Mouse (Mus musculus) brain, embryonic 14.5 days (tissue): ENCODE data around the gene Galnt10.

Experiments
- CTCF ChIP-seq: fragments of 200-500 bp; IDR thresholded peaks from 2 replicates; pipeline ENCODE4 v1.5.1; 2012; ENCODE audit warnings: inconsistent platforms, mild to moderate bottlenecking, moderate library complexity, borderline replicate concordance; ENCODE audit not compliant: insufficient read depth, insufficient read length; ENCODE audit errors: extremely low read depth
- POLR2A ChIP-seq: fragments of 200-500 bp; IDR thresholded peaks from 2 replicates; pipeline ENCODE4 v1.6.1; 2012; ENCODE audit warnings: mild to moderate bottlenecking, inconsistent platforms, borderline replicate concordance; ENCODE audit not compliant: poor library complexity, insufficient read depth, insufficient read length, severe bottlenecking; ENCODE audit errors: extremely low read depth

- no peak for TF ChIP-seq POLR2A
- TF ChIP-seq CTCF: no peak
Observed at GRCm38 (mm10) chr11:57601806-57602455, 43.3 kb upstream of the Galnt10 start.
